Mouse (Mus musculus): Measurements from ENCODE around the gene Slc5a5. TPM values are rescaled to one million over a fixed set of nuclear protein-coding genes. Genes with fewer than 3 reads are reported as not detected.

Gene Slc5a5
- not detected for total RNA-seq (2021)
- long read RNA-seq, experiment 1: 0 reads
- long read RNA-seq, experiment 2: 0 reads

- intact Hi-C loops (cut with DNase I): loop anchor here (2.0 kb wide), 1 partner anchor 17 kb away; no protein-coding TSS in a partner anchor
- no peak for TF ChIP-seq CTCF (IDR thresholded peaks at IDR 0.05)
- H3K27ac ChIP-seq: no peak within 1 kb of the TSS
- H3K4me3 ChIP-seq: peak within 1 kb of the TSS; percentile 26
- DNase-seq: peak; percentile 33
These were observed at the start of gene Slc5a5 for GRCm38 (mm10) chr8:70892022-70892895. Gene Slc5a5, minus strand, starts transcription at chr8:70892757.

GRCm38 (mm10) chr8:70941478-70941877, 48.9 kb upstream of the Slc5a5 start:
- intact Hi-C loops (cut with DNase I): no loop called here
- Histone ChIP-seq H3K4me3 (no peak overlapping the region), H3K27ac (no peak overlapping the region)
- DNase-seq: no peak
- TF ChIP-seq CTCF (IDR thresholded peaks at IDR 0.05): peak; percentile 11; the same call in 1 of the 2 replicates

- Histone ChIP-seq H3K4me3 (no peak overlapping the region), H3K27ac (no peak overlapping the region)
- DNase-seq: no peak
- intact Hi-C loops (cut with DNase I): no loop called here
- no peak for TF ChIP-seq CTCF (IDR thresholded peaks at IDR 0.05)
These were observed 44.6 kb upstream of the Slc5a5 start for GRCm38 (mm10) chr8:70937200-70937599.

- intact Hi-C loops (cut with DNase I): no loop called here
- DNase-seq: peak; percentile 11
- H3K4me3 ChIP-seq: no peak overlapping the region
- no peak overlapping the region for H3K27ac ChIP-seq
- no peak for TF ChIP-seq CTCF (IDR thresholded peaks at IDR 0.05)
These were observed 42.2 kb upstream of the Slc5a5 start for GRCm38 (mm10) chr8:70934786-70935185.

GRCm38 (mm10) chr8:70933036-70933435, 40.5 kb upstream of the Slc5a5 start:
- peak; percentile 11 for DNase-seq
- intact Hi-C loops (cut with DNase I): no loop called here
- no peak for TF ChIP-seq CTCF (IDR thresholded peaks at IDR 0.05)
- Histone ChIP-seq H3K27ac (no peak overlapping the region), H3K4me3 (no peak overlapping the region)

GRCm38 (mm10) chr8:70931731-70932130, 39.2 kb upstream of the Slc5a5 start:
- intact Hi-C loops (cut with DNase I): no loop called here
- H3K4me3 ChIP-seq: no peak overlapping the region
- H3K27ac ChIP-seq: no peak overlapping the region
- peak; percentile 12 for DNase-seq
- TF ChIP-seq CTCF (IDR thresholded peaks at IDR 0.05): no peak

GRCm38 (mm10) chr8:70928778-70929322, 36.3 kb upstream of the Slc5a5 start:
- TF ChIP-seq CTCF (IDR thresholded peaks at IDR 0.05): no peak
- Histone ChIP-seq H3K4me3 (no peak overlapping the region), H3K27ac (no peak overlapping the region)
- DNase-seq: peak; percentile 14
- intact Hi-C loops (cut with DNase I): no loop called here

GRCm38 (mm10) chr8:70928096-70928495, 35.5 kb upstream of the Slc5a5 start:
- H3K4me3 ChIP-seq: no peak overlapping the region
- TF ChIP-seq CTCF (IDR thresholded peaks at IDR 0.05): no peak
- intact Hi-C loops (cut with DNase I): no loop called here
- peak; percentile 37 for DNase-seq
- H3K27ac ChIP-seq: no peak overlapping the region

- no peak for DNase-seq
- intact Hi-C loops (cut with DNase I): no loop called here
- H3K4me3 ChIP-seq: no peak overlapping the region
- TF ChIP-seq CTCF (IDR thresholded peaks at IDR 0.05): no peak
- no peak overlapping the region for H3K27ac ChIP-seq
These were observed 33.8 kb upstream of the Slc5a5 start for GRCm38 (mm10) chr8:70926396-70926795.

- TF ChIP-seq CTCF (IDR thresholded peaks at IDR 0.05): no peak
- no peak overlapping the region for H3K4me3 ChIP-seq
- intact Hi-C loops (cut with DNase I): no loop called here
- DNase-seq: no peak
- H3K27ac ChIP-seq: no peak overlapping the region
These were observed 33.2 kb upstream of the Slc5a5 start for GRCm38 (mm10) chr8:70925754-70926153.

GRCm38 (mm10) chr8:70924151-70924550, 31.6 kb upstream of the Slc5a5 start:
- Histone ChIP-seq H3K27ac (no peak overlapping the region), H3K4me3 (no peak overlapping the region)
- no peak for TF ChIP-seq CTCF (IDR thresholded peaks at IDR 0.05)
- DNase-seq: no peak
- intact Hi-C loops (cut with DNase I): no loop called here

- Histone ChIP-seq H3K4me3 (no peak overlapping the region), H3K27ac (no peak overlapping the region)
- peak; percentile 11 for DNase-seq
- intact Hi-C loops (cut with DNase I): no loop called here
- no peak for TF ChIP-seq CTCF (IDR thresholded peaks at IDR 0.05)
These were observed 27.7 kb upstream of the Slc5a5 start for GRCm38 (mm10) chr8:70920049-70920922.
